Mouse (Mus musculus) G1E (cell line): ENCODE data around the gene Gmfb. TPM values are rescaled to one million over a fixed set of nuclear protein-coding genes. Genes with fewer than 3 reads are reported as not detected.

Experiments
- ATAC-seq: 2 replicates; pipeline ENCODE4 v1.8.0; 2016; ENCODE audit warnings: mild to moderate bottlenecking; ENCODE audit not compliant: insufficient number of reproducible peaks, poor library complexity, low FRiP score, severe bottlenecking; ENCODE audit errors: extremely low read depth
- DNase-seq: peaks from one replicate; pipeline ENCODE4 v3.0.0; 2012; ENCODE audit warnings: low spot score
- H3K27me3 ChIP-seq: 2 replicates; pipeline ENCODE4 v1.6.1; 2012; ENCODE audit warnings: mild to moderate bottlenecking, low read length, inconsistent platforms; ENCODE audit not compliant: insufficient read depth
- H3K36me3 ChIP-seq: replicated peaks from 2 replicates; pipeline ENCODE3; 2012; ENCODE audit warnings: mild to moderate bottlenecking, inconsistent platforms
- H3K4me1 ChIP-seq: 2 replicates; pipeline ENCODE4 v1.6.1; 2012; ENCODE audit warnings: low read depth, low read length, inconsistent platforms, mixed read lengths; ENCODE audit not compliant: insufficient read depth
- H3K4me3 ChIP-seq: 2 replicates; pipeline ENCODE4 v1.5.1; 2012; ENCODE audit warnings: low read depth, mild to moderate bottlenecking, inconsistent platforms, low read length, moderate library complexity, mixed read lengths
- H3K9me3 ChIP-seq: replicated peaks from 2 replicates; pipeline ENCODE4 v1.6.1; 2012; ENCODE audit warnings: inconsistent platforms
- CTCF ChIP-seq: IDR thresholded peaks from 2 replicates; pipeline ENCODE4 v1.5.1; 2012; ENCODE audit warnings: low read depth, low read length, inconsistent platforms, mixed read lengths
- GATA1 ChIP-seq: IDR thresholded peaks from 2 replicates; pipeline ENCODE4 v1.6.1; 2012; ENCODE audit warnings: borderline replicate concordance, low read length, inconsistent platforms, mixed read lengths
- GATA2 ChIP-seq: IDR thresholded peaks from 2 replicates; pipeline ENCODE4 v1.6.1; 2012; ENCODE audit warnings: low read depth, low read length, inconsistent platforms, borderline replicate concordance
- POLR2AphosphoS5 ChIP-seq: IDR thresholded peaks from 2 replicates; pipeline ENCODE4 v1.6.1; 2012; ENCODE audit warnings: low read depth, low read length, inconsistent platforms; ENCODE audit not compliant: insufficient replicate concordance
- TAL1 ChIP-seq: conservative IDR thresholded peaks from 2 replicates; pipeline ENCODE4 v1.6.1; 2012; ENCODE audit warnings: low read depth, low read length, inconsistent platforms, mixed read lengths
- polyA plus RNA-seq: library from polyadenylated mRNA; stranded (reverse); fragments of >175 nt; gene quantifications from 2 replicates; pipeline ENCODE4 v1.2.3, GENCODE M21; 2012
- total RNA-seq, 2 experiments: library from RNA; stranded (forward) in 1 of 2; stranded (reverse) in 1 of 2; fragments of 200-1000 nt in 1 of 2; fragments of >200 nt in 1 of 2; fragmentation: Nextera tagmentation in 1 of 2; gene quantifications; 2 replicates each; pipeline ENCODE4 v1.2.3; 2014 to 2017

Gmfb gene
- 130 and 131 TPM in 2 replicates for total RNA-seq (2014; fragmentation: Nextera tagmentation)
- total RNA-seq (2017), result 212 and 243 TPM in 2 replicates
- polyA plus RNA-seq, result 3.0 and 5.2 TPM in 2 replicates

DNA sequence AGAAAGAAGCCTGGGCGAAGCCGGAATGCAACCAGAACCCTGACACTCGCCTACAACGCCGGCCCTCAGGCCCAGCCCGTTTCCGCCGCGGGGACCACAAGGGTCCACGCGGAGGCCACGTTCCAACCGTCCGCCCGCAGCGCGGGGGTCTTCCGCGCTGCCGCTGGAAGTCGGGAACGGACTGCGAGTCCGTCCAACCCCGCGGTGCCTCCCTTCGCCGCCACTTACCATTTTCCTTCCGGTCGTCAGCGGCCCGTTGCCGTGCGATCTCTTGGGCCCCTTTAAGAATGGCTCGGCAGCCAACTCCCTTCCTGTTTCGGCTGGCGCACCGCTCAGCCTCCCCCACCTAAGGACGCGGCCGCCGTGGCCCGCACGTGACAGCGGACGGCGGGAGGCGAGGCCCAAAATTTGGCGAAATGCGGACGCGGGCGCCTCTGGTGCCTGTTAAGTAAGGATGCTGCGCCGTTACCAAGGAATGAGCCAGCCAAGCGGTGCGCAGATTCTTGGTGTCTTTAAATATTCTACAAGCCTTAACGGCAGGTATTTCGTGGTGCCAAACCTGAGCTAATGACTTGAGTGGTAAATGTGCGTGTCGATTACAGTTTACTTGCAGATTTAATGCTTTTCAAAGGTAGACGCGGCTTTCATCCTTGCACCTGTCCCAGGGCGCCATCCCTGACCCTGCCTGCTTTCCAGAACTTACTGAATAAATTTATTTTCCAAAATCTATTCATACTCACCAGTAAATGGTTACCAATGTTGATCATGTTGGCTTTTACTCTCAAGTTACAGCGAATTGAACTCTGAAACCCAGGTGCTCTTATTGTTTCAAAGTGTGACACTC is at the start of gene Gmfb:
Gmfb (minus strand) TSS at position 370 of the 844 bp plus-strand sequence.
- peak; percentile 82 for DNase-seq
- peak within 1 kb of the TSS; percentile 97 for H3K4me3 ChIP-seq
- no peaks in the 10 kb centered on the region for H3K9me3 ChIP-seq
- H3K4me1 ChIP-seq, result peaks cover 30% of the 10 kb centered on the region
- peaks cover 19% of the 10 kb centered on the region for H3K36me3 ChIP-seq
- TF ChIP-seq CTCF, result no peak
- no peak for TF ChIP-seq TAL1
- TF ChIP-seq GATA2, result no peak
- TF ChIP-seq POLR2AphosphoS5, result no peak
- TF ChIP-seq GATA1, result no peak
- H3K27me3 ChIP-seq, result no peaks in the 10 kb centered on the region
- peak; percentile 76 for ATAC-seq

DNA sequence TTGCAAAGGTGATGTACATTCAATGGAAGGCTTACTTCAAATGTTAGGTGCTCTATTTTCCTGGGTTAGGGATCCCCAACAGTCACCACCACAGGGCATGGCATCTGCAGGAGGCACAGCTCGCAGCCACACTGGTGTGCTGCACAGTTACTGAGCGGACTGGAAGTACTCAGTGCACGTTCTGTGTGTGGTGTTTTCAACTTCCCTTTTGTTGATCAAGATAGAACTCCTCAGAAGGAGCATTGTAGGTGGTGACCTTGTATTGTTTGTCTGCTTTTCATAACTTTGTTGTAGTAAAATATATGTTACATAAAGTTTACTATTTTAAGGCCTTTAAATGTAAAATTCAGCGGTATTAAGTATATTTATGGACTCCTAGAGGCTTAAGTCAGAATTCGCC is 40.9 kb upstream of the Gmfb start:
- no peaks in the 10 kb centered on the region for H3K4me1 ChIP-seq
- no peak overlapping the region for H3K4me3 ChIP-seq
- TF ChIP-seq CTCF (no peak), TAL1 (no peak), GATA2 (no peak), POLR2AphosphoS5 (no peak), GATA1 (no peak)
- no peaks in the 10 kb centered on the region for H3K36me3 ChIP-seq
- H3K9me3 ChIP-seq, result no peaks in the 10 kb centered on the region
- no peak for ATAC-seq
- peaks cover 14% of the 10 kb centered on the region; the same call in 1 of the 2 replicates for H3K27me3 ChIP-seq
- no peak for DNase-seq

DNA sequence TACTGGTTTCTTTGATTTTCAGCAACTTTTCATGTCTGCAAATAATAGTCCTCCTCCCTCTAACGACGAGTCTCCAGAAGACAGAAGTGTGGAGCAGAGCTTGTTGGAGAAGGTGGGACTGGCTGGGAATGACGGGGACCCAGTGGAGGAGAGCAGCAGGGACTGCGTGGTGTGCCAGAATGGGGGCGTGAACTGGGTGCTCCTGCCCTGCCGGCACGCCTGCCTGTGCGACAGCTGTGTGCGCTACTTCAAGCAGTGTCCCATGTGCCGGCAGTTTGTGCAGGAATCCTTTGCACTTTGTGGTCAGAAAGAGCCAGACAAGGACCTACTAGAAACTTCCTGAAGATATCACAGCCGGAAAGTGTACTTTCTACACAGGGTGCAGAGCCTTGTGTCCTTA is 31.6 kb upstream of the Gmfb start:
- H3K36me3 ChIP-seq, result peaks cover 25% of the 10 kb centered on the region
- H3K4me3 ChIP-seq, result no peak overlapping the region
- H3K9me3 ChIP-seq, result no peaks in the 10 kb centered on the region
- H3K27me3 ChIP-seq, result no peaks in the 10 kb centered on the region
- no peak for DNase-seq
- no peak for ATAC-seq
- H3K4me1 ChIP-seq, result peaks cover 7% of the 10 kb centered on the region
- no peak for TF ChIP-seq GATA1

DNA sequence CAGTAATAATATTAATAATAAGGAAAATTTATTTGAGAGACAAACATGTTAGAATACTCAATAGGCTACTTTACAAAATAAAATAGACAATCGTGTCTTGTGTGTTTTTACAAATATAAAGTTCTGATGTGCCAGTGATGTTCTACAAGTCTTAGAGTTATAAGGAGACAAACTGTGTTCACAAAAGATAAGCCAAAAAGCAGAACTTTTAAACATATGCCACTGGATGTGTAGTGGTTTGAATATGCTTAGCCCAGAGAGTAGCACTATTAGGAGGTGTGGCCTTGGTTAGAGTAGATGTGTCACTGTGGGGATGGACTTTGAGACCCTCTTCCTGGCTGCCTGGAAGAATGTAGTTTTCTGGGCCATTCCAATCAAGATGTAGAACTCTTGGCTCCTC is 27.7 kb upstream of the Gmfb start:
- Histone ChIP-seq H3K27me3 (no peaks in the 10 kb centered on the region), H3K36me3 (peaks cover 49% of the 10 kb centered on the region), H3K4me1 (peaks cover 7% of the 10 kb centered on the region), H3K9me3 (no peaks in the 10 kb centered on the region), H3K4me3 (no peak overlapping the region)
- DNase-seq, result no peak
- no peak for ATAC-seq
- no peak for TF ChIP-seq CTCF
- TF ChIP-seq GATA1, result no peak
- no peak for TF ChIP-seq GATA2
- no peak for TF ChIP-seq POLR2AphosphoS5
- no peak for TF ChIP-seq TAL1

DNA sequence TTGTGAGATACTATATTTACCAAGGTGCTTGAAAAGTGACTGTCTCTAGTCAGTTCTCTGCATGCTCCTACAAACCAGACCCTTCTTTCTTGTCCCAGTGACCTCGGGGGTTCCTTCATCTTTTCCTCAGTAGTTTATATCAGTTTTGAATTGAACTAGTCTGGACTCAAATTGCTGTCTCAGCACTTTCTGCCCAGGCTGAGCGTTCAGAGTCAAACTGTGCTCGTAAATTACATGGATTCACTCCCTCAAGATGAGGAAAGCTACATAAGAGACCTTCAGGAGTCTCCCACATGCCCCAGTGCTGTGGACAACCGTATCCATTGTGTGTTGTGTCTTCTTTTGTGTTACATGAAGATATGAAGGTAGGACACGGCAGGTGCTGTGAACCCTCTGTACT is 26.7 kb upstream of the Gmfb start:
- DNase-seq (no peak), ATAC-seq (no peak)
- Histone ChIP-seq H3K4me3 (no peak overlapping the region), H3K36me3 (peaks cover 50% of the 10 kb centered on the region), H3K27me3 (no peaks in the 10 kb centered on the region), H3K9me3 (no peaks in the 10 kb centered on the region), H3K4me1 (peaks cover 7% of the 10 kb centered on the region)
- no peak for TF ChIP-seq POLR2AphosphoS5
- no peak for TF ChIP-seq TAL1
- no peak for TF ChIP-seq CTCF
- no peak for TF ChIP-seq GATA1
- no peak for TF ChIP-seq GATA2

DNA sequence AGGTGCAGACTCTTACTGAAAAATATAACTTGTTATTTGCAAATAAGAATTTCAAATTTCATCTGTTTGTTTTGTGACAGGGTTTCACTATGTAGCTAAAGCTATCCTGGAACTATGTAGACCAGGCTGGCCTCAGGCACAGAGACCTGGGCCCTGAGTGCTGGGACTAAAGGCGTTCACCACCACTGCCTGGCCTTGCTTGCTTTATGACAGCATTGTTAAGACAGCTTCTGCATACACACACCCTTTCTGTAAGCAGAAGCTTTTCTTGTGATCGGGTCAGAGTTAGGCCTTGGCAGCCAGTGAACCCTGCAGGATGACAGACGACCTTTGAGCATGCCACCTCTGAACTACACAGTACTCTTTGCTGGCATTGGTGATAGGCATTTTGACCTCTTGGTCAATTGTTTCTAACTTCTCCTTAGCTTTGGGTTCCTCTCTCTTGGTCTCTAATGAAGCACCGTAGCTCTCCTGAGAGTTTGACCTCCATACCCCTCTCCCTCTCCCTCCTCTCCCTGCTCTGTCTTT is 26.1 kb upstream of the Gmfb start:
- DNase-seq, result no peak
- no peaks in the 10 kb centered on the region for H3K27me3 ChIP-seq
- no peaks in the 10 kb centered on the region for H3K9me3 ChIP-seq
- TF ChIP-seq GATA1 (no peak), CTCF (no peak), TAL1 (no peak), POLR2AphosphoS5 (no peak), GATA2 (no peak)
- ATAC-seq, result no peak
- no peak overlapping the region for H3K4me3 ChIP-seq
- H3K36me3 ChIP-seq, result peaks cover 50% of the 10 kb centered on the region
- peaks cover 7% of the 10 kb centered on the region for H3K4me1 ChIP-seq
